Mouse (Mus musculus): ENCODE measurements at regions not wholly inside any gene's neighbourhood (a gene's known extent, or its start where the extent isn't known, plus 50 kb on each side); places are given as distances from the start of the nearest gene placed in this dataset.

DNA sequence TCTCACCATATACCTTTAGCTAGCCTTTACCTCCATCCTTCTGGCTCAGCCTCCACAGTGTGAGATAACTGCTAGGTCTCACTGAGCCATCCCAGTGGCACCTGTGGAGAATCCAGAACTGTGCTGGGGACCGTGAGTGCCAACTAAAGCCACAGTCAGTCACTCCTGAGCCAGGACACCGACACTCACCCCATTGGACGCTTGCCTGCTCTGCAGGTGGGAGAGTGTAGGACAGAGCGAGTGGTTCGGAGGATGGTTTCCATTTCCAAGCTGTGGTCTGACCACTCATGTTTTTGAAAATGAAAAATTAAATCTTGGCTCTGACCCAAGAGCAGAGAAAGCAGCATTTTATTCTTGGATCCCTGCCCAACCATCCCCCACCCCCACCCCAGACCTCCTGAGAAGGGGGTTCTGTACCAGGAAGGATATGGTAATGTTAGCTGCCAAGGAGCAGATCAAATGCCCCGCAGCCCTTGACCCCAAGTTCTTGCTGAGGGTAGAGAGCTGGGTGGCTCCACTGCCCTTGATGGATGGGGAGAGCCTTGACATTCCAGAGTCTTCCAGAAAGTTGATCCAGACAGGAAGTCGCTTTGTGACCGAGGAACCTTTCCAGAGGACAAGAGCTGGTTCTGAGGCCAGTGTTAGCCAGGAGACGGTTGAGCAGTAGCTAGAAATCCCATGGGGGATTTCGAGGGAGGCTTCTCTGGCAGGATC is 83.3 kb upstream of the Smim23 start:
- Histone ChIP-seq H3K4me1 (ENCODE audit: control insufficient read depth, insufficient read depth, low read length) (no peaks in the 10 kb centered on the region), H3K4me2 (ENCODE audit: low read depth, low read length) (no peak overlapping the region), H3K9me3 (replicated peaks; ENCODE audit: control insufficient read depth, low read length) (no peaks in the 10 kb centered on the region), H3K4me3 (replicated peaks; ENCODE audit: low read length) (no peak overlapping the region), H3K27ac (ENCODE audit: low read length) (no peak overlapping the region), H3K27me3 (ENCODE audit: control insufficient read depth, insufficient read depth, low read length) (no peaks in the 10 kb centered on the region), H3K9ac (ENCODE audit: low read length) (no peak overlapping the region), H3K36me3 (ENCODE audit: control insufficient read depth, insufficient read depth, low read length) (no peaks in the 10 kb centered on the region)
- WGBS: 34% methylated on average over 10 of the region's 10 CpGs
- ATAC-seq (ENCODE audit: insufficient read depth, low FRiP score): no peak

DNA sequence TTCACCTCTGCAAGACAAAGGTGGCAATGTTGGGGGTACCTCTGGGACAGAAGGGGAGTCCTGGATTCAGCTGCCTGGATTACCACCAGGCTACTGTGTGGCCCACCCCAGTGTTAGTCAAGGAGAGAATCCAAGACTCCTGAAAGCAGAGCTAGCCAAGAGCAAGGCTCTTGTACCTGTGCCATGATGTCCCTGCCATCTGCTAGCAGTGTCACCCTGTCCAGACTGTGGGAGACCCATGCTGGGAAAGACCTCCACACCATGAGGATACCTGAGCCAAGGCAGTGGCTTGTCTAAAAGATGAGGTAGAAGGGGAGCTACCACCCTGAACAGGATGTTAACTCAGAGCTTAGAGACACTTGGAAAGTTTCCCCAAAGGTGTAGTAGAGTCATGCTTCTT is 79.6 kb upstream of the Smim23 start:
- Histone ChIP-seq H3K36me3 (ENCODE audit: control insufficient read depth, insufficient read depth, low read length) (no peaks in the 10 kb centered on the region), H3K4me1 (ENCODE audit: control insufficient read depth, insufficient read depth, low read length) (no peaks in the 10 kb centered on the region), H3K27me3 (ENCODE audit: control insufficient read depth, insufficient read depth, low read length) (no peaks in the 10 kb centered on the region), H3K9me3 (replicated peaks; ENCODE audit: control insufficient read depth, low read length) (no peaks in the 10 kb centered on the region), H3K4me2 (ENCODE audit: low read depth, low read length) (no peak overlapping the region), H3K27ac (ENCODE audit: low read length) (no peak overlapping the region), H3K9ac (ENCODE audit: low read length) (no peak overlapping the region), H3K4me3 (replicated peaks; ENCODE audit: low read length) (no peak overlapping the region)
- ATAC-seq (ENCODE audit: insufficient read depth, low FRiP score): no peak

DNA sequence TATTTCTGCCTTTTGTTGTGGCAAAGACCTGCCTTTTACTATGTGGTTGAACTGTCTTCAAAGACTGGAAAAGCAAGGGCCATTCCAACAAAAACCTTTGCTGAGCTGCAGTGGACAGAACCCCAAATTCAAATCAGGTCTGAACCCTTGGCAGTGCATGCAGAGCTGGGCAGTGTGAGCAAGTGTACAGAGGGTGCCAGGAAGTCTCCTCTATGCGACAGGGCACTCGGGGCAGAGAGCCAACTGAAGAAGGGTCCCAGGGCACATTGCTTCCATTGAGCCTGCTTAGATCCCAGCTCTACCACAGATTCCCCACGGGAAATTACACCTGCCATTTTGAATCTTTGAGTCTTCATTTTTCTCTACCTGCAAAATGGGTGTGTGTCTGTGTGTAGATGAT is 79.0 kb upstream of the Smim23 start:
- 79% methylated on average over 3 of the region's 3 CpGs for WGBS
- Histone ChIP-seq H3K27ac (ENCODE audit: low read length) (no peak overlapping the region), H3K9ac (ENCODE audit: low read length) (no peak overlapping the region), H3K36me3 (ENCODE audit: control insufficient read depth, insufficient read depth, low read length) (no peaks in the 10 kb centered on the region), H3K9me3 (replicated peaks; ENCODE audit: control insufficient read depth, low read length) (no peaks in the 10 kb centered on the region), H3K27me3 (ENCODE audit: control insufficient read depth, insufficient read depth, low read length) (no peaks in the 10 kb centered on the region), H3K4me1 (ENCODE audit: control insufficient read depth, insufficient read depth, low read length) (no peaks in the 10 kb centered on the region), H3K4me3 (replicated peaks; ENCODE audit: low read length) (no peak overlapping the region), H3K4me2 (ENCODE audit: low read depth, low read length) (no peak overlapping the region)
- no peak for ATAC-seq (ENCODE audit: insufficient read depth, low FRiP score)

DNA sequence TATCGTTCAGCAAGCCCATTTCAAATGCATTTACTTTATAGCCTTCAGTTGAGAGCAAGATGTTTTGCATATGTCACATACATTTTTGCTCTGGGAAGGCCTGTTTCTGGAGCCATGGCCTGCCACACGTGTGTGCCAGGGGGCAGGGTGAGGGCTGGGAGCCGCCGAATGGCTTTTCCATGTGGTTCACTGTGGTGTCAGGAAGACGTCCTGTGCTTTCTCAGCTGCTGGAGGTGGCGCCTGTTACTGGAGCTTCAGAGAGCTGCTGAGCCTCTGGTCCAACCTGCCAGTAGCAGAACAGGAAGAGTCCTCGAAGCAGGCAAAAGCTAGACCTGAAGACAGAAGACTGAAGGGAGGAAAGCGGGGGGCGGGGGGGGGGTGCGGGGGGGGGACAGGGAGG is 78.5 kb upstream of the Smim23 start:
- Histone ChIP-seq H3K36me3 (ENCODE audit: control insufficient read depth, insufficient read depth, low read length) (no peaks in the 10 kb centered on the region), H3K4me2 (ENCODE audit: low read depth, low read length) (no peak overlapping the region), H3K4me3 (replicated peaks; ENCODE audit: low read length) (no peak overlapping the region), H3K9ac (ENCODE audit: low read length) (no peak overlapping the region), H3K4me1 (ENCODE audit: control insufficient read depth, insufficient read depth, low read length) (no peaks in the 10 kb centered on the region), H3K27ac (ENCODE audit: low read length) (no peak overlapping the region), H3K27me3 (ENCODE audit: control insufficient read depth, insufficient read depth, low read length) (no peaks in the 10 kb centered on the region), H3K9me3 (replicated peaks; ENCODE audit: control insufficient read depth, low read length) (no peaks in the 10 kb centered on the region)
- no peak for ATAC-seq (ENCODE audit: insufficient read depth, low FRiP score)
- WGBS: 39% methylated on average over 8 of the region's 10 CpGs

DNA sequence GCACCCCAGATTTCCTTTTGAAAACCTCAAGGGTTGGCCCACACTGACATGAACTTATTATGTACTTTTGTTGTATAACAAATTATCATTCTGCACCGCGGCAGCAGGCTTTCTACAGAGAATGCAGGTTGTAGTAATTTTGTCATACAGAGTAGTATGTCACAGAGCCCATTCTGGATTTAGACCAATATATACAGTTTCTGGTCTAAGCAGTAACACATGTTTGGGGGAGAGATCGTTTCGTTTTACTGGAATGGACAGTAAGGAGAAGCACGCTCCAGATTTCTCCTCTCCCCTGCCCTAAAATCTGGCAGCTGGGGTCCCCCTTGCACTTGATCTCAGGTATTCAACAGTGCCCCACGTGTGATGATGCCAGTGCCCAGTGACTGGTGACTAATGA is 76.0 kb upstream of the Smim23 start:
- Histone ChIP-seq H3K9me3 (replicated peaks; ENCODE audit: control insufficient read depth, low read length) (no peaks in the 10 kb centered on the region), H3K36me3 (ENCODE audit: control insufficient read depth, insufficient read depth, low read length) (no peaks in the 10 kb centered on the region), H3K9ac (ENCODE audit: low read length) (no peak overlapping the region), H3K4me3 (replicated peaks; ENCODE audit: low read length) (no peak overlapping the region), H3K27ac (ENCODE audit: low read length) (no peak overlapping the region), H3K27me3 (ENCODE audit: control insufficient read depth, insufficient read depth, low read length) (no peaks in the 10 kb centered on the region), H3K4me2 (ENCODE audit: low read depth, low read length) (no peak overlapping the region), H3K4me1 (ENCODE audit: control insufficient read depth, insufficient read depth, low read length) (no peaks in the 10 kb centered on the region)
- 59% methylated on average over 6 of the region's 6 CpGs for WGBS
- ATAC-seq (ENCODE audit: insufficient read depth, low FRiP score): no peak

DNA sequence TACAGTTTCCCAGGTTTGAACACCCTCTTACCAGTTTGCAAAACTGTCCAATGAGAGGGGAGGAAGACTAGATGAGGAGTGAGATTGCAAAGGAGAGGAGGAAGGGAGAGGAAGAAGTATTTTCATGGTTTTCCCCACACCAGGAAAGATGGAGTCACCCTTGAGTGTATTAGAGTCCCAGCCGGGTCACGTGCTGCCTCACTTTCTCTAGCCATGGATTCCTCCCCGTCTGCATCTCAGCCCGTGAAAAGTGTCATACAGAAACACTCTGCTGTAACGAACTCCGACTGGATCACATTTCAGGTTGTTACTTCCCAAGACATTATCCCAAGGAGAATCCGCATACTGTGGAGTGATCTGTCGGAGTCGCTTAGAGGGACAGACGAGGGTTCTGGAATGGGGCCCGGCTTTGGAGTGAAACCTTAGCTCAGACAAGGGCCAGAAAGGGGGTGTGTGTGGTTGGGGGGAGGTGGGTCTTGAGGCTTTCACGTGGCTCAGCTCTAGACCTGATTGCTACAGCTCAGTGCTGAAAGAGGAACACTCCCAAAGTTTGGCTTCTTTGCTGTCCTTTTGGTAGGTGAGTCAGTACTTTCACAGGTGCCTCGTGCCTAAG is 75.3 kb upstream of the Smim23 start:
- H3K4me2 ChIP-seq (ENCODE audit: low read depth, low read length): no peak overlapping the region
- no peak for ATAC-seq (ENCODE audit: insufficient read depth, low FRiP score)
- no peak overlapping the region for H3K27ac ChIP-seq (ENCODE audit: low read length)
- H3K27me3 ChIP-seq (ENCODE audit: control insufficient read depth, insufficient read depth, low read length): no peaks in the 10 kb centered on the region
- no peak overlapping the region for H3K4me3 ChIP-seq (replicated peaks; ENCODE audit: low read length)
- H3K4me1 ChIP-seq (ENCODE audit: control insufficient read depth, insufficient read depth, low read length): no peaks in the 10 kb centered on the region
- H3K36me3 ChIP-seq (ENCODE audit: control insufficient read depth, insufficient read depth, low read length): no peaks in the 10 kb centered on the region
- H3K9me3 ChIP-seq (replicated peaks; ENCODE audit: control insufficient read depth, low read length): no peaks in the 10 kb centered on the region
- H3K9ac ChIP-seq (ENCODE audit: low read length): no peak overlapping the region
- WGBS: 43% methylated on average over 13 of the region's 13 CpGs

DNA sequence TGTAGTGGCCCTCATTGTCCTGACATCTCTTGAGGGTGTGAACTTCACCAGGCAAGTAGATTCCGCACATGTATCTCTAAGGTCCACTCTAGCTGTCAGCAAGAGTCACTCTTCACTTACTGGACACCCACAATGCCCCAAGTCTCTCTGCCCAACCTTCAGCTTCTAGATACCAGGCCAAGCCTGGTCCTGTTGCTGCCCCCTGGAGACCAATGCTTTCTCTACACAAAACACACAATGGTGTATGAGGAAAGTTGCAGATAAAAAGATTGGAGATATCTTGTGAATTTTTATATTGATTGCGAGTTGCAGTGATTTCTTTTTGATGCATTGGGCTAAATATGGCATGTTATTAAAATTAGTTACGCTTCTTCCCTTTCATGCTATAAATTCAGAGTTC is 71.0 kb upstream of the Smim23 start:
- H3K4me2 ChIP-seq (ENCODE audit: low read depth, low read length): no peak overlapping the region
- H3K36me3 ChIP-seq (ENCODE audit: control insufficient read depth, insufficient read depth, low read length): no peaks in the 10 kb centered on the region
- no peak overlapping the region for H3K4me3 ChIP-seq (replicated peaks; ENCODE audit: low read length)
- no peaks in the 10 kb centered on the region for H3K9me3 ChIP-seq (replicated peaks; ENCODE audit: control insufficient read depth, low read length)
- 71% methylated on average over 3 of the region's 3 CpGs for WGBS
- ATAC-seq (ENCODE audit: insufficient read depth, low FRiP score): no peak
- no peak overlapping the region for H3K9ac ChIP-seq (ENCODE audit: low read length)
- H3K4me1 ChIP-seq (ENCODE audit: control insufficient read depth, insufficient read depth, low read length): no peaks in the 10 kb centered on the region
- no peaks in the 10 kb centered on the region for H3K27me3 ChIP-seq (ENCODE audit: control insufficient read depth, insufficient read depth, low read length)
- no peak overlapping the region for H3K27ac ChIP-seq (ENCODE audit: low read length)

DNA sequence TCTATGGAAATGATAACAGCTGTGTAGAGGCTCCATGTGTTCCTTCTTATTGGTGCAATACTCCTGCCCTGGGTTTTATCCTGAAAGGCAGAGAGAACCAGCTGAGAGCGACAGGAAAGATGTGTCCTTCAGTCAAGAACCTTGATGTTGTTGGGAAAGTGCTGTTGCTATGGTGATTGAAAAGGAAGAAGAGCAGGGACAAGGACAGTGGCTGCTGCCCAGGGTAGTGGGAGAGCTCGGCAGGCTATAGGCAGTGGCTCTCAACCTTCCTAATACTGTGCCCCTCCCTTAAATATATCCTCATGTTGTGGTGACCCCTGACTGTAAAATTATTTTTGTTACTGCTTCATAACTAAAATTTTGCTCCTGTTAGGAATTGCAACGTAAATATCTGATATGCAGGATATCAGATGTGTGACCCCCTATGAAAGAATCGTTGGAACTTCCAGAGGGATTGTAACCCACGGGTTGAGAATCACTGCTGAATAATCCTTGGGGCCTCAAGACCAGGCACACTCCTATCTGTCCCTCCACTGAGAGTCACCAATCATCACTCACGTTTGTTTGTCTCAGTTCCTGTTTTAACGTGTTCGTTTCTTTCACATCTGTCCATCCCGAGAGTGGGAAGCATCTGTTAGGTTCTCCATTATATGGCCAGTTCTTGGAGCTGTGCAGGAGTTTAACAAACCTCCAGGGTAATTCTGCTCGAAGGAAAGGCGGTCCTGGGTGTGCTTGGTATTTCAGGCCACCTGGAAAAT is 68.9 kb upstream of the Smim23 start:
- Histone ChIP-seq H3K9me3 (replicated peaks; ENCODE audit: control insufficient read depth, low read length) (no peaks in the 10 kb centered on the region), H3K4me2 (ENCODE audit: low read depth, low read length) (no peak overlapping the region), H3K36me3 (ENCODE audit: control insufficient read depth, insufficient read depth, low read length) (no peaks in the 10 kb centered on the region), H3K27ac (ENCODE audit: low read length) (no peak overlapping the region), H3K4me1 (ENCODE audit: control insufficient read depth, insufficient read depth, low read length) (no peaks in the 10 kb centered on the region), H3K4me3 (replicated peaks; ENCODE audit: low read length) (no peak overlapping the region), H3K9ac (ENCODE audit: low read length) (no peak overlapping the region), H3K27me3 (ENCODE audit: control insufficient read depth, insufficient read depth, low read length) (no peaks in the 10 kb centered on the region)
- ATAC-seq (ENCODE audit: insufficient read depth, low FRiP score): no peak
- 49% methylated on average over 11 of the region's 11 CpGs for WGBS

DNA sequence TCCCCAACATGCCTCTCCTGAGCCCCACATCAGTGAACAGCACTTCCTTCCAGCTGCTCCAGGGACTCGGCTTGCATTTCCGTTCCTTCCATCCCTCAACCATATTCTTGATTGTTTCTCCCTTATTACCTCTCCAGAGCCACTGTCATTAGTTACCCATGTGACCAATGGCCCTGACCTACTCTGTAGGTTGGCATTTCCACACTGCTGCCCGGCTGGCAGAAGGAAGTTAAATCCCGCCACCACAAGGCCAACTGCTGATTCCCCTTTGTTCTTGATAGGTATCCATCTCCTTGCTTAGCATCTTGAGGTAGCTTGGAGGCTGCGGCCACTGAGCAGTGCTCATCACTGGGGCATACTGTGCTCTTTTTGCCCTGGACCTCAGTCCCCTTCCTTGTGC is 68.1 kb upstream of the Smim23 start:
- Histone ChIP-seq H3K4me2 (ENCODE audit: low read depth, low read length) (no peak overlapping the region), H3K4me1 (ENCODE audit: control insufficient read depth, insufficient read depth, low read length) (no peaks in the 10 kb centered on the region), H3K9me3 (replicated peaks; ENCODE audit: control insufficient read depth, low read length) (no peaks in the 10 kb centered on the region), H3K27ac (ENCODE audit: low read length) (no peak overlapping the region), H3K4me3 (replicated peaks; ENCODE audit: low read length) (no peak overlapping the region), H3K27me3 (ENCODE audit: control insufficient read depth, insufficient read depth, low read length) (no peaks in the 10 kb centered on the region), H3K36me3 (ENCODE audit: control insufficient read depth, insufficient read depth, low read length) (no peaks in the 10 kb centered on the region), H3K9ac (ENCODE audit: low read length) (no peak overlapping the region)
- no peak for ATAC-seq (ENCODE audit: insufficient read depth, low FRiP score)
- 88% methylated on average over 5 of the region's 5 CpGs for WGBS

Data from stomach, embryonic 16.5 days (tissue).